In the genomic region with DNA sequence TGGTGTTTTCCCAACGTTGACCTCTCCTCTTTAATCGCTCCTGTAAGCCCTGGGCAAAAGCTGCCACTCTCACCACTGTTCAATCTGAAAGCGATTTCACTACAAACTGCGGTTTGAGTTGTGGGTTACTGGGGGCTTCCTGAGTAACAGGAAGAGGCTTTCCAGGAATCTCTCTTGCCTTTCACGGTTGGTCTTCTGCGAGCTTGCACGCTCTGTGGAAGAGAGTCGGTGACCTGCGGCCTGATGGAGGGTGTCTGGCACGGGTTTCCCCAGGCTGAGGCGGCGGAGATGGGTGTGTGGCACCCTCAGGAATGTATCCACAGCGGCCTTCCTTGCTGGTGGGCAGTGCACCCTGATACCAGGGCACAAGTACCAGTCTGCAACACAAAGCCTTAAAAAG, we compare ENCODE assay signal across 27 mouse cellular contexts.
A peak's percentile ranks its signal among the peaks of the same experiment; 100 is the strongest.
DNase-seq lines count a peak whose midpoint lies in the region; ATAC-seq and TF ChIP-seq lines count a peak whose summit lies in the region.
"Had no signal": no experiment of that assay in that cellular context is flagged by ENCODE, and none has a peak within 500 bp of the region (broad histone marks: within the 10 kb centered on the region; RNA-seq: fewer than 3 reads in every experiment).

No protein-coding gene starts in this region.

- H3K9ac ChIP-seq in stomach, embryonic 16.5 days (ENCODE audit: low read length) = peak overlapping the region; percentile 18; the same call in 1 of the 2 replicates
- no peak overlapping the region for H3K9ac ChIP-seq in stomach, postnatal 0 days (ENCODE audit: low read length)
- H3K9ac ChIP-seq: embryonic facial prominence, embryonic 13.5 days; forebrain, embryonic 13.5 days; hindbrain, embryonic 13.5 days had no signal

- H3K36me3 ChIP-seq in stomach, embryonic 16.5 days (ENCODE audit: control insufficient read depth, insufficient read depth, low read length) = no peaks in the 10 kb centered on the region; the same call in 1 of the 2 replicates
- peaks cover 14% of the 10 kb centered on the region; the same call in 1 of the 2 replicates for H3K36me3 ChIP-seq in stomach, postnatal 0 days (ENCODE audit: control insufficient read depth, insufficient read depth, low read length)
- H3K36me3 ChIP-seq: embryonic facial prominence, embryonic 13.5 days; G1E had no signal

- no peak for ATAC-seq in stomach, embryonic 16.5 days (ENCODE audit: insufficient read depth, low FRiP score)
- no peak for ATAC-seq in stomach, postnatal 0 days (ENCODE audit: low FRiP score, low TSS enrichment)
- ATAC-seq in granulocyte monocyte progenitor cell, adult 5-6 weeks (replicated peaks; ENCODE audit: poor library complexity, severe bottlenecking) = peak; percentile 73
- ATAC-seq in megakaryocyte, adult 5-6 weeks (ENCODE audit: poor library complexity, severe bottlenecking) = 0 out of 2 replicates have a peak, but pooled peaks have one; percentile 15
- ATAC-seq: forebrain, embryonic 13.5 days; forebrain, embryonic 16.5 days; hindbrain, embryonic 16.5 days; inflammation-experienced regulatory T-cells, adult 6 months; Patski had no signal

- H3K4me1 ChIP-seq in stomach, embryonic 16.5 days (ENCODE audit: control insufficient read depth, insufficient read depth, low read length) = peaks cover 23% of the 10 kb centered on the region
- H3K4me1 ChIP-seq in stomach, postnatal 0 days (replicated peaks; ENCODE audit: control insufficient read depth, insufficient read depth) = peaks cover 5% of the 10 kb centered on the region; the same call in 1 of the 2 replicates
- H3K4me1 ChIP-seq: hindbrain, embryonic 13.5 days had no signal

- intact Hi-C loops in left cerebral cortex, postnatal 14 days (cut with DNase I) = no loop called here

- TF ChIP-seq EP300 in stomach, postnatal 0 days (optimal IDR thresholded peaks at IDR 0.05) = no peak

- no peak for TF ChIP-seq CTCF in stomach, postnatal 0 days (IDR thresholded peaks at IDR 0.05; ENCODE audit: low read depth)

- no peak for DNase-seq in stomach, postnatal 0 days (ENCODE audit: low spot score)
- no peak for DNase-seq in left cerebral cortex, postnatal 14 days (ENCODE audit: low spot score in 2 of 2)
- DNase-seq in cerebellum, adult 8-10 months = no peak
- DNase-seq: adrenal gland, postnatal 10 days; adrenal gland, postnatal 36 days; cerebellum, adult 18-20 months; cerebellum, adult 9-11 months; cerebellum, postnatal 25 days; embryo, embryonic 11 days; gastrocnemius, postnatal 10 days; gastrocnemius, postnatal 36 days; heart, adult 11 months had no signal

- H3K9me3 ChIP-seq in stomach, embryonic 16.5 days (replicated peaks; ENCODE audit: control insufficient read depth, low read length) = no peaks in the 10 kb centered on the region
- H3K9me3 ChIP-seq in stomach, postnatal 0 days (ENCODE audit: control insufficient read depth, low read length) = no peaks in the 10 kb centered on the region
- H3K9me3 ChIP-seq: embryonic facial prominence, embryonic 10.5 days; embryonic facial prominence, embryonic 13.5 days; forebrain, embryonic 10.5 days; forebrain, embryonic 13.5 days; hindbrain, embryonic 10.5 days; hindbrain, embryonic 13.5 days had no signal

- H3K27ac ChIP-seq in stomach, embryonic 16.5 days (ENCODE audit: low read length) = no peak overlapping the region
- no peak overlapping the region for H3K27ac ChIP-seq in stomach, postnatal 0 days (replicated peaks)
- H3K27ac ChIP-seq: embryonic facial prominence, embryonic 10.5 days; embryonic facial prominence, embryonic 13.5 days; forebrain, embryonic 10.5 days; forebrain, embryonic 13.5 days; hindbrain, embryonic 10.5 days; hindbrain, embryonic 13.5 days had no signal

- H3K4me2 ChIP-seq in stomach, embryonic 16.5 days (ENCODE audit: low read depth, low read length) = no peak overlapping the region
- no peak overlapping the region for H3K4me2 ChIP-seq in stomach, postnatal 0 days (replicated peaks; ENCODE audit: low read depth)
- H3K4me2 ChIP-seq: embryonic facial prominence, embryonic 13.5 days; forebrain, embryonic 13.5 days; heart, embryonic 11.5 days; hindbrain, embryonic 13.5 days had no signal

- no peaks in the 10 kb centered on the region for H3K27me3 ChIP-seq in stomach, embryonic 16.5 days (ENCODE audit: control insufficient read depth, insufficient read depth, low read length)
- H3K27me3 ChIP-seq in stomach, postnatal 0 days (ENCODE audit: control insufficient read depth, insufficient read depth, low read length) = no peaks in the 10 kb centered on the region
- H3K27me3 ChIP-seq: embryonic facial prominence, embryonic 13.5 days; forebrain, embryonic 13.5 days; hindbrain, embryonic 13.5 days; Patski had no signal

- 80% methylated on average over 13 of the region's 13 CpGs for WGBS in stomach, embryonic 16.5 days
- WGBS in stomach, postnatal 0 days = 83% methylated on average over 13 of the region's 13 CpGs

- H3K4me3 ChIP-seq in stomach, embryonic 16.5 days (replicated peaks; ENCODE audit: low read length) = no peak overlapping the region
- H3K4me3 ChIP-seq in stomach, postnatal 0 days (ENCODE audit: low read depth, low read length) = no peak overlapping the region
- H3K4me3 ChIP-seq: embryonic facial prominence, embryonic 10.5 days; embryonic facial prominence, embryonic 13.5 days; forebrain, embryonic 10.5 days; forebrain, embryonic 13.5 days; hindbrain, embryonic 10.5 days; hindbrain, embryonic 13.5 days had no signal

Comparison
In these comparisons a context has a peak if more than half of its experiments do, and no peak if none do; other contexts are left out.
1. ATAC-seq: peak in granulocyte monocyte progenitor cell, adult 5-6 weeks (single experiment) and megakaryocyte, adult 5-6 weeks (single experiment); none in stomach, embryonic 16.5 days (single experiment) and stomach, postnatal 0 days (single experiment).